Mouse (Mus musculus): ENCODE data around the gene Gm3252.
"Not testable (repeated sequence)": the region's sequence is repeated elsewhere in the genome, so short reads cannot be mapped to it uniquely, and the experiment has no call there.

DNA sequence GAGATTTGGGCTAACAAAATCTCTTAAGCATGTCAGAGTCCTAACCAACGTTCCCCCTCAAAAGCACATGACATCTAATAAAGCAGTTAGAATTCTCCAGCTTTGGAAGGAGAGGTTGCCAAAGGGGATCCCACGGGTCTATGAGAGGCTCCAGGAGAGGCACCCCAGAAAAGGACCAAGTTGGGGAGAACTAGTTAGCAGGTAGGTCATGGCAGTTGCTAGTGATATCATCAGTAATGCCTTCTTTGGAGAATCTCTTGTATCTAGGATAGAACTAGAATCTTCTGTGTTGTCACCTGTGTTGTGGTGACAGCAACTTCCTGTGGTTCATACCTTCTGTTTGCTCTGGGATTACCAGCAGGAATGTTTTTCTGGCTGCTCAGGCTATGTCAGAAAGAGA, 17.6 kb upstream of the Gm3252 start, which contains the start of gene Gm7876:
- TF ChIP-seq POLR2A (IDR thresholded peaks at IDR 0.05; ENCODE audit: low read depth, low read length); CTCF (IDR thresholded peaks at IDR 0.05; ENCODE audit: borderline replicate concordance, insufficient read depth, low read length): not testable (repeated sequence)
